Mouse (Mus musculus): Measurements from ENCODE around the gene Slc37a1.

- TF ChIP-seq CTCF (IDR thresholded peaks at IDR 0.05; ENCODE audit: borderline replicate concordance, control insufficient read depth, extremely low read depth, insufficient read depth, low read length, poor library complexity), result no peak
- no peak for TF ChIP-seq POLR2A (IDR thresholded peaks at IDR 0.05; ENCODE audit: control insufficient read depth, extremely low read depth, insufficient read depth, low read length, poor library complexity)
Measured at GRCm38 (mm10) chr17:31281830-31282686, 4.5 kb upstream of the Slc37a1 start.

All from thymus, adult 2 months (tissue).